Mouse (Mus musculus): ENCODE measurements at regions not wholly inside any gene's neighbourhood (a gene's known extent, or its start where the extent isn't known, plus 50 kb on each side); places are given as distances from the start of the nearest gene placed in this dataset.
"Not testable (repeated sequence)": the region's sequence is repeated elsewhere in the genome, so short reads cannot be mapped to it uniquely, and the experiment has no call there.

DNA sequence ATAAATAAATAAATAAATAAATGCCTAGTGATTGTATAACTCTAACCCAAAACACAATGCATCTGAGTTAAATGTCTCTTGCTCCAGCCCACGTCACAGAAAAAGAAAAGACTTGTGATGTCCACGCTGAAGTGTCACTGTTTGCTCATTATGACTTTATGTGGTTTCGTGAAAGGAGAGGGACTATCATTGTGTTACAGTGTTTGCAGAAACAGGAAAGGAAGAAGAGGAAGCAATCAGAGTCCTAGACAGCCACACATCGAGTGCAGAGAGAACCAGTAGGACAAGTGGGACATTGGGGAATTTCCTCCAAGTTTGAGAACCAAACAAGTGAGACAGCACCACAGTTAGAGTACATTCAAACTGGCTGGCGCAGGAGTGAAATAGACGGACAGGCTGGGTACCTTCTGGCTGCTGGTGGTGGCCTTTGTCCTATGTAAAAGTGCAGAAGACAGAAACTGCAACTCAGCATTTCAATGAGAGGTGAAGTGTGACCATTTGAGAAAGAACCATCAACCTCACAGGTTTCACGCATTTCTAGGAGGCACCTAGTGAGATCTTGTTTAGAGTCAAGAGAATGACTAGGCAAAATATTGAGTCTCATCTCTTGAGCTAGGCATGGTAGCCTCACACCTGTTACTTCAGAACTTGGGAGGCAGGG lies 59.6 kb downstream of the Fasl start:
- no peak for DNase-seq

GRCm38 (mm10) chr1:161727357-161727756 lies 60.9 kb downstream of the Fasl start:
- DNase-seq, result not testable (repeated sequence)

GRCm38 (mm10) chr1:161726098-161726497 lies 62.2 kb downstream of the Fasl start:
- not testable (repeated sequence) for DNase-seq

GRCm38 (mm10) chr1:161719876-161720275 lies 68.4 kb downstream of the Fasl start:
- DNase-seq, result no peak

GRCm38 (mm10) chr1:161718254-161718653 lies 70.0 kb downstream of the Fasl start:
- DNase-seq, result no peak

GRCm38 (mm10) chr1:161712918-161713317 lies 75.4 kb downstream of the Fasl start:
- DNase-seq, result peak; percentile 4

DNA sequence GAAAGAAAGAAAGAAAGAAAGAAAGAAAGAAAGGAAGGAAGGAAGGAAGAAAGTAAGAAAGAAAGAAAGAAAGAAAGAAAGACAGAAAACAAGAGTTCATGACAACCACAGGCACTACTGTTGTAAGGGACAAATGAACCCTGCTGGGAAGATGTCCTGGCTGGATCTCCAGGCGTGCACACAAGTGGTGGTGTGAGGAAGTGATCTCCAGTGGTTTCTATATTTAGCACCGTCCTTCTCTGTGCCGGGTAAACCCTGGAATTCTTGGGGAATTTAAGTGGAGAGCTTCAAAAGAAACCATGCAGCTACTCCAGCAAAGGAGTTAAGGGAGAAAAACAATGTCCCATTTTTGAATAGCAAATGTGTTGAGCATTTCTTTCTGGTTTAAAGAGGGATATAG lies 76.0 kb downstream of the Fasl start:
- no peak for DNase-seq

DNA sequence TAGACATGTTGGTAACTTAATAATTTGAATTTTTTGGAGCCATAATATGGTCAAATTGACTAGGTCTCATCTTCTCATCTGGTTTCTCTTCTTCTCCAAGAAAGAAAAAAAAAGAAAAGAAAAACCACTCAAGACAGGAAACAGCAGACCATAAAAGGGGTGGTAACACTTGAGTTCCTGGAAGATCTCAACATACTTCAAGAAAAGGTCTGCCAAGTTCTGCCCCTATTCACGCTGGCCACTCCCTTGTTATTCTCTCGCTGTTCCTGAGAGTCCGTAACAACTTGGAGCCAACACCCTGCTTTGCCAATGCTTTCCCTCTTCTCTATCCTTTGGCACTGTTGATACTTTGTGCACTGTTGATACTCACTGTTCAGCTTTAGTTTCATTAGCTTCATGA lies 81.2 kb downstream of the Fasl start:
- DNase-seq, result no peak

GRCm38 (mm10) chr1:161704961-161705360 lies 83.3 kb downstream of the Fasl start:
- DNase-seq, result no peak

DNA sequence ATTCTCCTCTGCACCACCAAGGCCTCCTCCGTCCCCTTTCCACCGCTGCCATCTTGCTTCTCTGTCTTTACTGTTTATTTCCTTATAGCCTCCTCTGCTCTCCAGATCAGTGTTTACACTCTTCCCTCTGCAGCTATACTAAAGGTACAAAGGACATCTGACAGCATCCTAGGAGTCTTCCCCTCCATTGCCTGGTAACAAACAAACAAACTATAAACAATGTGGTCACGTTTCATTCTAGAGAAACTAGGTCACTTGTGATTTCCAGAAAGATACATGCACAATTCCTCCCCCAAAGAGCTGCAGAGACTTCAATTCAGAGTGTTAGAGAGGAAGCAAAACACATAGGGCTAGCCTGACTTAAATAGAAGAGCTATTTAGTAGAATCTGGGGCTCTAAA lies 83.8 kb downstream of the Fasl start:
- no peak for DNase-seq

DNA sequence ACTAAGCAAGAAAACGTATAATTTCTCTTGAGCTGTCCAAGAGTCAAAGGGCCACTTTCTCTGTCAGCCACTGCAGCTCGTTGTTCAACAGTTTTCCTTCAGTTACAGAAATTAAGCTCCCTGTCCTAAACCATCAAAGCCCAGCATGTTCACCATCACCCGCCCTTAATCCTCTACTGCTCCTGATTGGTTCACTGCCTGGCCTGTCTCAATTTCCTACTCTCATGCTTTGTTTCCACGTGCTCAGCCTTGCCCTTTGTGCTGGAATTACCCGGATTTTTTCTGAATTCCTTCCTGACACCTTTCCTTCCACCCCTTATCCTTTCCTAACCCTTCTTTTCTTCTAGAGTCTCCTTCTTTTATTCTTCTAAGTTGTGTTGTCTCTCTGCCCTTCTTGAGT lies 92.4 kb downstream of the Fasl start:
- no peak for DNase-seq

DNA sequence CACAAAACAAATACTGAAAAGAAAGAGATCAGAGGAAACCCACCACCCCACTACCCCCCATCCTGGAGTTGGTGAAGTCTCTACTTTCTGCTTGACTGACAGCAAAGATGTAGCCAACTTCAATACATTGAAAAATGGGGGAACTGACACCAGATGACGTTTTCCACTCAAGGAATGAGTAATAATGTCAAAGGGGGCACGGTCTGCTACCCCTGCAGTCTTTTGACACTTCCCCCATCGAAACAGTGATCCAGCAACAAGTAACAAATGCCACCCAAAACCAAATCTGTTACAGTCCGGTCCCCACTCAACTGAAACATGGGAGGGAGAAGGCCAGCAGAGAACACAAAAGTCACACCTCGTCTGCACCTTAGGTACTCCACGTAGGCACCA lies 94.5 kb downstream of the Fasl start:
- DNase-seq, result no peak

- no peak for DNase-seq
These were observed 95.2 kb downstream of the Fasl start for GRCm38 (mm10) chr1:161692836-161693767.

DNA sequence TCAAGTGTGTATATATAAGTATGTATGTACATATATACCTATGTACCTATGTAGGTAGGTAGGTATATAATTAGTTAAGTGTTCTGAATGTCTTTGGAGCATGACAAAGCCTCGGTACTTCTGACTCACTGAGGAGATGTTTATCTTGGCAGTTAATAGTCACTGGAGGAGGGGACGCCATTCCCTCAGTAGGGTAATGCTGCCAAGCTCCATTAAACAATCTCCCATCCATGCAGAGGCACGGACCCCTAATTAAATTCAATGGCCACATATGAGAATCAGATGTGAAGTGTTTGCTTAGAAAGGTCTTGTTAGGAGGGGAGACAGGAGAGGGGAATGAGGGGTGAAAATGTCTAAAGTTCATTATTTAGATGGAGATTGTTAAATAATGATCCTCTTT lies 99.3 kb downstream of the Fasl start:
- DNase-seq, result no peak

DNA sequence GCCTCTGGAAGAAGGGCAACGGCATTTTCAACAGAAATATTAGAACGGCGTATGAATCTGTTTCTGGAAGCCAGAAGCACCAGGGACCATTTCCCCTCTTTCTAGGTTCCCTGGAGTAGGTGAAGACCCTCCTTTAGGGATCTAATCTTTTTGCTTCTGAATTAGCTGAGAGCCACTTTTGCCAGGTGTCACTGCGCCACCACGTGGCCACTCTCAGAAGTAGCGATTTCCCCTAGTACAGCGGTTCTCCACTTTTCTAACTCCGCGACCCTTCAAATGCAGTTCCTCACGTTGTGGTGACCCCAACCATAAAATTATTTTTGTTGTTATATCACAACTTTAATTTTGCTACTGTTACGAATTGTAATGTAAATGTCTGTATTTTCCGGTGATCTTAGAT lies 100.7 kb downstream of the Fasl start:
- DNase-seq, result peak; percentile 22

DNA sequence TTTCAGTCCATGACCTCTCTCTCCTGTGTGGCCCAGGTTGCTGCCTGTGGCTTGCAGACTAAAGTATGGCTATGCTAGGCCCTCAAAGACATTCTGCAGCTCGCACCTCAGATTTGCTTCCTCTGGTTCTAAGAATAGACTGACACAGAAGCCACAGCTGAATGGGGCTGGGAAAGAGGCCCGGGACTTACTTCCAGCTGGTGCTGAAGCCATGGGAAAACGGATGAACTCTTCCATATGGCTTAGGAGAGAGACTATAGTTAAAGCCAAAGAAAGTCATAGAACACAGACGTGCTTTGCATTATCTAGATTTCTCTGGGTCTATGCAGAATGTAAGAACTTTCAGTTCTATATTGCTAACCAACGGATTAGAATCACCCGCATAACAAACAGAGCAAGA lies 107.7 kb downstream of the Fasl start:
- DNase-seq, result no peak

DNA sequence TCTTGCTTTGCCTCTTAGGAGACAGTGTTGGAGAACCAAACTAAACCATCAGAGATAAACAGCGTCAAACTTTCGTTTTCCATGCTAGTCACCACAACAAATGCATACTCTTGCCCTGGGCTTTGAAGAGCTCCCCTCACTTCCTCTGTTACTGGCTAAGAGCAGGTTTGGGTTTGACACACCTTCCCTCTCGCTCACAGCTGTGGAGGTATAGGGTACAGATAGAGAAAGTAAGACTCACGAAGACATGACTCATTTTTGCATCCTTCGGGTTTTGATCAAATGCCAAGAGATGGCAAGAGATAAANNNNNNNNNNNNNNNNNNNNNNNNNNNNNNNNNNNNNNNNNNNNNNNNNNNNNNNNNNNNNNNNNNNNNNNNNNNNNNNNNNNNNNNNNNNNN lies 117.4 kb downstream of the Fasl start:
- no peak for DNase-seq

DNA sequence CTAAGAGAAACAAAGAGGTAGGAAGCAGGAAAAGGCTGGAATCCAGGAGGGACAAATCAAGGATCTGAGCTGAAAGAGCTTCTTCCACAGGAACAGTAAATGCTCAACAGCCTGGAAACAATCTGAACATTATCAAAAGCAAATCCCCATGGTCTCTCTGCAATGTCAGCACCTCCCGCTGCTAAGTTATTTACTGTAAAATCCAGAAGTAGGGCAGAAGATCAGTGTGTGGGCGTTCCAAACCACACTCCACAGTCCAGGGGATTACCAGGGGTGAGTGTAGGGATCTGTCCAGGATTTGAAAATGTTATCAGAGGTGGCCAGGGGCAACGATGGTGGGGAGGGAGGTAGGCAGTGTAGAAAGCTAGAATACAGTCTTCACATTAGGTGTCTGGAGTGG lies 124.0 kb downstream of the Fasl start:
- no peak for DNase-seq

DNA sequence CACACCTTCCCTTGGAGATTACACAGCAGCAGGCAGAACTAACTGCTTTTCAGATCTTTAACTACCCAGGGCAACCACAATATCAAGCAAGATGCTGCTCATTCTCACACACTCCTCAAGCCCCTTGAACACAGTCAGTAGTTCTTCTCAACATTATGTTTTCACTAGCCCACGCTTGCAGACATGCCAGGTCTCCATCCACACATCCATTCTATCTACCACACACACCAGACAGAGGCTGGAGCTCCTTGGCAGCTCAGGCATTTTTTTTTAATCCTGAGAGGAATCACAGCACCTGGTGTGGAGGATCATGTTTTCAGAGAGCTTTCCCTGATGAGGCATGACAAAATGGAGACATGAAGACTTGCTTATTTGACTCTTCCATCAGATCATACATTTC lies 124.9 kb downstream of the Fasl start:
- no peak for DNase-seq

GRCm38 (mm10) chr1:161662241-161662640 lies 126.1 kb downstream of the Fasl start:
- DNase-seq, result peak; percentile 12

- DNase-seq, result no peak
These were observed 130.8 kb downstream of the Fasl start for GRCm38 (mm10) chr1:161657511-161657910.

DNA sequence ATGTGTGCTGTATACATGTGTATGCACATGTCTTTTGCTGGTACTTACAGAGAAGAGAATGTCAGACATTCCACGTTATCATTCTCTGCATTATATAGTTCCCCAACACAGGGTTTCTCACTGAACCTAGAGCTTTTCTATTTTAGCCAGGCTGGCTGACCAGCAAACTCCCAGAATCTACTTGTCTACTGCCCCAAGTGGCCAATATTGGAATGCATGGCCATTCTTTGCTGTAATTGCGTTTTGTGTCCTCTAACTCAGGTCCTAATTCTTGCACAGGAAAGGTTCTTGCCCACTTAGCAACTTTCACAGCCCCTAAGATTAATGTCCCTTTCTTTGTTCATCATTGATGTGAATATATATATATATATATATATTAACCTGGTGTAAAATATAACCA lies 138.9 kb downstream of the Fasl start:
- DNase-seq, result no peak

- no peak for DNase-seq
These were observed 137.6 kb downstream of the Tnfsf18 start for GRCm38 (mm10) chr1:161632098-161632497.

DNA sequence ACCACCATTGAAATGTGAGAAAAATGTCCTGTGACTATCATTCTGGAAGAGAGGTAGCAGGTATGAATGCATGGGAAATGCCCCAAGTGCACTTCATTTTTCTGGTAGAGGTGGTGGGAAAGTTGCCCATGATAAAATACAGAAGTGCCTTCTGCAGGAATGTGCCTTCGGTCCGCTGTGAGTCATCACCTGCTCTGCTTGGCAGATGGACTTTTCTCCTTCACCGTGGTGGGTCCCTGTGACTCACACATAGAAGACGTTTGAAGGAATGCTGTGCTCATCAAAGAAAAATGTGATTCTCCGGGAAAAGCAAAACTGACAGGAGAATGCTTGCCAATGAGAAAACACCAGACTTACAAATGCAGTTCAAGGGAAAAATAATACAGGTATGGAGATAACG lies 126.8 kb downstream of the Tnfsf18 start:
- peak; percentile 17 for DNase-seq
